Mouse (Mus musculus): ENCODE data around the gene Slc10a1.

- no peak for TF ChIP-seq EP300 (IDR thresholded peaks at IDR 0.05; ENCODE audit: low read length)
- TF ChIP-seq ZKSCAN1 (IDR thresholded peaks at IDR 0.05; ENCODE audit: borderline replicate concordance, low read depth, low read length) = no peak
- no peak for TF ChIP-seq USF2 (conservative IDR thresholded peaks at IDR 0.05; ENCODE audit: low read depth, low read length)
- no peak for TF ChIP-seq MEF2A (IDR thresholded peaks at IDR 0.05; ENCODE audit: borderline replicate concordance, low read depth, low read length)
- no peak for TF ChIP-seq KAT2A (IDR thresholded peaks at IDR 0.05; ENCODE audit: insufficient replicate concordance, low read length)
- TF ChIP-seq PAX5 (IDR thresholded peaks at IDR 0.05; ENCODE audit: low read length) = no peak
Measured at GRCm38 (mm10) chr12:80931402-80932140, 36.9 kb downstream of the Slc10a1 start.
